Mouse (Mus musculus): Measurements from ENCODE around the gene Tsc1. TPM values are rescaled to one million over a fixed set of nuclear protein-coding genes. Genes with fewer than 3 reads are reported as not detected.
A peak's percentile ranks its signal among the peaks of the same experiment; 100 is the strongest.

Tsc1 gene
- total RNA-seq, 1 experiment, result 14.9 TPM

- in situ Hi-C loops (cut with MboI; ENCODE audit: low sequenced_read_pairs in 2 of 2, unreplicated experiment in 2 of 2), result no loop called here
- no peaks in the 10 kb centered on the region for H3K9me3 ChIP-seq (ENCODE audit: control insufficient read depth, insufficient read depth, low read depth, low read length)
- no peaks in the 10 kb centered on the region for H3K36me3 ChIP-seq (ENCODE audit: control insufficient read depth, insufficient read depth, low read length, poor library complexity, severe bottlenecking)
- no peak overlapping the region for H3K4me3 ChIP-seq (ENCODE audit: insufficient read depth in 1 of 2, low read depth in 1 of 2, low read length in 2 of 2, poor library complexity in 1 of 2, severe bottlenecking in 1 of 2)
- no peak for DNase-seq (ENCODE audit: low read depth, low spot score)
- no peak overlapping the region for H3K9ac ChIP-seq (ENCODE audit: insufficient read depth, low read depth, low read length, poor library complexity, severe bottlenecking)
- TF ChIP-seq HCFC1 (IDR thresholded peaks at IDR 0.05; ENCODE audit: borderline replicate concordance, insufficient read depth, low read length) (no peak), CHD2 (IDR thresholded peaks at IDR 0.05; ENCODE audit: low read depth, low read length) (no peak), ZC3H11A (IDR thresholded peaks at IDR 0.05; ENCODE audit: borderline replicate concordance, low read depth, low read length) (no peak)
- H3K4me1 ChIP-seq (ENCODE audit: control insufficient read depth in 2 of 2, insufficient read depth in 2 of 2, low read length in 2 of 2, poor library complexity in 1 of 2), result peaks cover 0 to 3% of the 10 kb centered on the region in 2 experiments; a peak in 1 of 4 replicates
- no peak overlapping the region for H3K27ac ChIP-seq (ENCODE audit: insufficient read depth, low read depth, low read length, poor library complexity, severe bottlenecking)
Measured at GRCm38 (mm10) chr2:28698566-28698965, 57.5 kb downstream of the Tsc1 start.

- Histone ChIP-seq H3K9ac (ENCODE audit: insufficient read depth, low read depth, low read length, poor library complexity, severe bottlenecking) (peak within 1 kb of the TSS; percentile 77), H3K36me3 (ENCODE audit: control insufficient read depth, insufficient read depth, low read length, poor library complexity, severe bottlenecking) (no peaks in the 10 kb centered on the region), H3K27ac (ENCODE audit: insufficient read depth, low read depth, low read length, poor library complexity, severe bottlenecking) (no peak within 1 kb of the TSS), H3K4me3 (ENCODE audit: insufficient read depth in 1 of 2, low read depth in 1 of 2, low read length in 2 of 2, poor library complexity in 1 of 2, severe bottlenecking in 1 of 2) (peak within 1 kb of the TSS; percentile 73 to 93), H3K9me3 (ENCODE audit: control insufficient read depth, insufficient read depth, low read depth, low read length) (no peaks in the 10 kb centered on the region), H3K4me1 (ENCODE audit: control insufficient read depth in 2 of 2, insufficient read depth in 2 of 2, low read length in 2 of 2, poor library complexity in 1 of 2) (peaks cover 0 to 3% of the 10 kb centered on the region in 2 experiments; a peak in 1 of 4 replicates)
- TF ChIP-seq HCFC1 (IDR thresholded peaks at IDR 0.05; ENCODE audit: borderline replicate concordance, insufficient read depth, low read length) (peak; percentile 83), ZNF384 (IDR thresholded peaks at IDR 0.05; ENCODE audit: low read depth, low read length) (no peak), MAFK (IDR thresholded peaks at IDR 0.05; ENCODE audit: insufficient read depth, low read depth, low read length) (no peak), ZC3H11A (IDR thresholded peaks at IDR 0.05; ENCODE audit: borderline replicate concordance, low read depth, low read length) (no peak)
- in situ Hi-C loops (cut with MboI; ENCODE audit: low sequenced_read_pairs in 2 of 2, unreplicated experiment in 2 of 2), result no loop called here
- peak; percentile 69 for DNase-seq (ENCODE audit: low read depth, low spot score)
Measured at GRCm38 (mm10) chr2:28699361-28700335, 58.6 kb downstream of the Tsc1 start, which contains the start of the genes Spaca9 and Ak8. TSS of gene Spaca9 (minus strand) at chr2:28699727. TSS of gene Ak8 (plus strand) at chr2:28700164.

- Histone ChIP-seq H3K4me3 (ENCODE audit: insufficient read depth in 1 of 2, low read depth in 1 of 2, low read length in 2 of 2, poor library complexity in 1 of 2, severe bottlenecking in 1 of 2) (no peak overlapping the region), H3K4me1 (ENCODE audit: control insufficient read depth in 2 of 2, insufficient read depth in 2 of 2, low read length in 2 of 2, poor library complexity in 1 of 2) (peaks cover 0 to 3% of the 10 kb centered on the region in 2 experiments; a peak in 1 of 4 replicates), H3K9ac (ENCODE audit: insufficient read depth, low read depth, low read length, poor library complexity, severe bottlenecking) (no peak overlapping the region), H3K27ac (ENCODE audit: insufficient read depth, low read depth, low read length, poor library complexity, severe bottlenecking) (no peak overlapping the region), H3K36me3 (ENCODE audit: control insufficient read depth, insufficient read depth, low read length, poor library complexity, severe bottlenecking) (no peaks in the 10 kb centered on the region), H3K9me3 (ENCODE audit: control insufficient read depth, insufficient read depth, low read depth, low read length) (no peaks in the 10 kb centered on the region)
- DNase-seq (ENCODE audit: low read depth, low spot score), result no peak
- in situ Hi-C loops (cut with MboI; ENCODE audit: low sequenced_read_pairs in 2 of 2, unreplicated experiment in 2 of 2), result no loop called here
- TF ChIP-seq MAFK (IDR thresholded peaks at IDR 0.05; ENCODE audit: insufficient read depth, low read depth, low read length) (no peak), CHD2 (IDR thresholded peaks at IDR 0.05; ENCODE audit: low read depth, low read length) (no peak), HCFC1 (IDR thresholded peaks at IDR 0.05; ENCODE audit: borderline replicate concordance, insufficient read depth, low read length) (no peak), ZNF384 (IDR thresholded peaks at IDR 0.05; ENCODE audit: low read depth, low read length) (no peak), ZC3H11A (IDR thresholded peaks at IDR 0.05; ENCODE audit: borderline replicate concordance, low read depth, low read length) (no peak)
Measured at GRCm38 (mm10) chr2:28701646-28702262, 60.7 kb downstream of the Tsc1 start.

GRCm38 (mm10) chr2:28706106-28706636 lies 65.1 kb downstream of the Tsc1 start:
- in situ Hi-C loops (cut with MboI; ENCODE audit: low sequenced_read_pairs in 2 of 2, unreplicated experiment in 2 of 2), result no loop called here
- TF ChIP-seq ZNF384 (IDR thresholded peaks at IDR 0.05; ENCODE audit: low read depth, low read length), result no peak
- TF ChIP-seq CHD2 (IDR thresholded peaks at IDR 0.05; ENCODE audit: low read depth, low read length), result no peak
- no peak for TF ChIP-seq MAFK (IDR thresholded peaks at IDR 0.05; ENCODE audit: insufficient read depth, low read depth, low read length)
- TF ChIP-seq HCFC1 (IDR thresholded peaks at IDR 0.05; ENCODE audit: borderline replicate concordance, insufficient read depth, low read length), result no peak
- no peak for TF ChIP-seq ZC3H11A (IDR thresholded peaks at IDR 0.05; ENCODE audit: borderline replicate concordance, low read depth, low read length)
- Histone ChIP-seq H3K9me3 (ENCODE audit: control insufficient read depth, insufficient read depth, low read depth, low read length) (no peaks in the 10 kb centered on the region), H3K4me3 (ENCODE audit: insufficient read depth in 1 of 2, low read depth in 1 of 2, low read length in 2 of 2, poor library complexity in 1 of 2, severe bottlenecking in 1 of 2) (no peak overlapping the region), H3K4me1 (ENCODE audit: control insufficient read depth in 2 of 2, insufficient read depth in 2 of 2, low read length in 2 of 2, poor library complexity in 1 of 2) (no peaks in the 10 kb centered on the region), H3K27ac (ENCODE audit: insufficient read depth, low read depth, low read length, poor library complexity, severe bottlenecking) (no peak overlapping the region), H3K36me3 (ENCODE audit: control insufficient read depth, insufficient read depth, low read length, poor library complexity, severe bottlenecking) (no peaks in the 10 kb centered on the region), H3K9ac (ENCODE audit: insufficient read depth, low read depth, low read length, poor library complexity, severe bottlenecking) (no peak overlapping the region)
- DNase-seq (ENCODE audit: low read depth, low spot score), result no peak

Measured in ES-E14 (cell line).